Mouse (Mus musculus): Measurements from ENCODE around the gene Sec14l2.

The Sec14l2 gene

DNA sequence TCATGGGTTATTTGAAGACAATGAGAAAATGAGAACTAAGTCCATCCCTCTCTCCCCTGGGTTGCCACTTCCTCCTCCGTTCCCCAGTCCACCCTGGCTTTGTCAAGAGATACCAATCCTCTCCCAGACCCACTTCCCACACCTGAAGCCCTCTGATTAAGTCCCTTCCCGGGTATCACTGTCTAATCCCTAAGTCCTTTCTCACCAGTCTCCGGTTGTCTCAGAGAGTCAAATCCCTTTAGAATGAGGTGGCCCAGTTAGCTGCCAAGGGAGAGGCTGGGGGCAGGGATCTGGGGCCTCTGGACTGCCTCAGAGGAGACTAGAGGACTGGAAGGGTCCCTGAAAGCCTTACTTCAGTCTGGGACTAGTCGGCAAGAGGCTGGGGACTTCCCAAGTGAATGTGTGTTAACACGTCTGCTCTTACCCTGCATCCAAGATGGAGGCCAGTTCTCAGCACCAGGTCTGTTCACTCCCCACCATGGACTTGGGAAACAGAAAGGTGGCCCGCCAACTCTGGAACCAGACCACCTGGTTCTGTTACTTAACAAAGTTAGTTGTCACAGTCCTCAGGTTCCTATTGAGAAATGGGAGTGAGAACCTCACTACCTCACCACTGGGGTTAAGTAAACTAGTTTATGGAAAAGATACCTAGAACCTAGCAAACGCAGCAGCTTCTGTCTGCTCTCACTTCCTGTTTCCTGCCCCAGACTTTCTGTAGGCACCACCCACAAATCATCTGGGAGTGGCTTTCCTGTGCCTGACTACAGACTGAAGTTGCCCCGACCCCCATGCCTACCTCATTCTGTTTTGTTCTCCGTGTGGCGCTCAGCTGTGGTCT, at the start of gene Sec14l2:
Gene Sec14l2, minus strand, starts transcription at position 674 of the 838 bp plus-strand sequence.
- peak; percentile 27 to 32 for DNase-seq (ENCODE audit: low read depth in 2 of 2, low spot score in 2 of 2)

DNA sequence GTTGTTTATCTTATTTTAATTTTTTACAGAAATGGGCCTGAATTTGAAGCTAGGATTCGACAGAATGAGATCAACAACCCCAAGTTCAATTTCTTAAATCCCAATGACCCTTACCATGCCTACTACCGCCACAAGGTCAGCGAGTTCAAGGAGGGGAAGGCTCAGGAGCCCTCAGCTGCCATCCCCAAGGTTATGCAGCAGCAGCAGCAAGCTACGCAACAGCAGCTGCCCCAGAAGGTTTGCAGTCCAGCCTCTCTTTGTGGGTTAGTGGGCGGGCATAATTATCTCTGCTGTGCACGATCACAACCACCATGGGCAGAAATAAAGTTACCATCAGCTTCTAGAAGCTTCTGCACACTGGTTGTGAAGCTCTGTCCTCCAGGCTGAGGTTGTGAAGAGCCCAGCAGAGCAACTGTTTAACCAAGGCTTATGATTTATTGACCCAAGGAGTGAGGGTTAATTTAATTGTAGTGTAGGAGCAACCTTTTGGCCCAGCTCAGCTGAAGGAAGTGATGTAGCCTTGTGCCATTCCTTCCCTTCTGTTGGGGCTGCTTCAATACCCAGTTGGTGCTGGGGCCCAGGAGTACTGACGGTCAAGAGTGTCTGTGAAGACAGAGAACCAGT, 43.4 kb upstream of the Sec14l2 start:
- no peak for DNase-seq (ENCODE audit: low read depth in 2 of 2, low spot score in 2 of 2)

DNA sequence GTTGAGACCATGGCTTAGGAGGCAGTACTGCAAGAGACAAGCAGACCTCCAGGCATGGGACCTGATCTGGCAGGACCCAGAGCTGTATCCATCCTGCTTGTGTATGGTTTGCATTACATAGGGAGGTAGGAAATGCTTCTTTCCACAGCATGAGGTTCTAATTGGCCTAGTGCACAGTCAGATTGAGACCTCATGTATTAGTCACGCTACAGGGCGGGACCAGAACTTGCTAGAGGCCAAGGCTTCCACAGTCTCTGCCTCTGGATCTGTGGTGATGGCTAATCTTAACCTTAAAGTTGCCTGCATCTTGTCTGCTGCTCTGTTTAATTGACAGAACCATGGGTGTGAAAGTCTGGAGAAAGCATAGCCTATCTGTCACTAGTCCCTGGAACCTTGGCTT, 41.5 kb upstream of the Sec14l2 start:
- DNase-seq (ENCODE audit: low read depth in 2 of 2, low spot score in 2 of 2): no peak

DNA sequence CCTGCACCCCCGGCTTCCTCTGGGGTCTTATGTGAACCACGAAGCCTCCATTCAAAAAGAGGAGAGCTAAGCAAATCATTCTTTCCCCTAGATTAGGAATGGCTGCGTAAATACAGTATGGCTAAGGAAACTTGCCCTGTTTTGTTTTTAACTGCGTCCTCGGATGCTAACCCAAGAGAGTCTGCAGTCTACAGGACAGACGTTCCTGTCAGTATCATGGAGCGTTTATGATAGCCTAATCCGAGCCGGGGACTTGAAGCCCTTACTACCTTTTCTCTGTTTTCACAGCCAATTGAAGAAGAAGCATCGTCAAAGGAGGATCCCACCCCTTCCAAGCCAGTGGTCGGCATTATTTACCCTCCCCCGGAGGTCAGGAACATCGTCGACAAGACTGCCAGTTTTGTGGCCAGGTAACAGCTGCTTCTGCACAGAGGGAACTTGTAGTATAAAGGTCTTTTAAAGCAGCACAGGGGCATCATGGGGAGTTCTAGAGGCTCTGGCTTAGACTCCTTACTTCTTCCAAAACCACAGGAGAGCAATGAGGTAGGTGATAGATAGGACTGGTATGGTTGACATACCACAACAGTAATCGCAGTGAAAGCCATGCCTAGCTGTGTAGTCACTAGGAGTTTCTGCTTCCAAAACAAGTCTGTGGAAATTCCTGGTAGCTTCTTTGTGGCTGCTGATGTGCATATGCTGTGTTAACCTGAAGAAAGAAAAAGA, 37.7 kb upstream of the Sec14l2 start:
- DNase-seq (ENCODE audit: low read depth in 2 of 2, low spot score in 2 of 2): no peak

DNA sequence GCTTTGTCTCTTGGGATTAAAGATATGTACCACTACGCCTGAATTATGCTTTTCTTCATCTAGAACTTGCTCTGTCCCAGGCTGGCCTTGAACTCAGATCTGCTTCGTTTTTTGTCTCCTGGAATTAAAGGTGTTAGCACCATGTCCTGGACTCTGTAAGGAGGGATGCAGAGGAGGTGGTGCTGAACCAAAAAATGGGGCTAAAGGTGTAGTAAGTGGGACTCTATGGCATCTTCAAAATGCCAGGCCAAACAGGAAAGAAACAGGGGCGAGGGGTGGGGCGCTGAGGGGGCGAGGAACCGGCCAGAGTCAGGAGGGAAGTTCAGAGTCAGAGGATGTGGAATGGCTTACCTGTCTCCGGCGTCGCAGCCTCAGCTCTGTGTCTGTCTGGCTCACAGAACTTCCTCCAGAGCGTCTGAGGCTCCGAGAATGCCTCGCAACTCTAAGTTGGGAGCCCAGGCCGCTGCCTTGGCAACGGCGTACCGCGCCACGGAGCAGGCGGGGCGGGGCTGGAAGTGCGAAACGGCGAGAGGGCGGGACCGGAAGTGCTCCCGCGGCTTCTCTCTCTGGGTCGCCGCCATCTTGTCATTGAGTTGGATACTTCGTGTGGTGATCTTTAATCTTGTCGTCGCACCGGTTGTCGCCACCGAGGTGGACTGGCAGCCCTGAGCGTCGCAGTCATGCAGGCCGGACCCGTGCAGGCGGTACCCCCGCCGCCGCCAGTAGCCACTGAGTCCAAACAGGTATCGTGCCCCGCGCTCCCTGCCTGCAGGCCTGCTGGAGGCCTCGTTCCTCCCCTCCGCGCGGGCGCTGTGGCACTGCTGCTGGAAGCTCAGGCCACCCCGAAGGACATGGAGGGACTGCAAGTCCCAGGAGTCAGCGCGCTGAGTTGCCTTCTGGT, 36.8 kb upstream of the Sec14l2 start, which contains the start of the genes Ccdc157 and Sf3a1:
Gene Ccdc157, minus strand, starts transcription at position 486 of the 901 bp plus-strand sequence.
Gene Sf3a1, plus strand, starts transcription at position 543 of the 901 bp plus-strand sequence.
- DNase-seq (ENCODE audit: low read depth in 2 of 2, low spot score in 2 of 2): peak; percentile 90 to 93

DNA sequence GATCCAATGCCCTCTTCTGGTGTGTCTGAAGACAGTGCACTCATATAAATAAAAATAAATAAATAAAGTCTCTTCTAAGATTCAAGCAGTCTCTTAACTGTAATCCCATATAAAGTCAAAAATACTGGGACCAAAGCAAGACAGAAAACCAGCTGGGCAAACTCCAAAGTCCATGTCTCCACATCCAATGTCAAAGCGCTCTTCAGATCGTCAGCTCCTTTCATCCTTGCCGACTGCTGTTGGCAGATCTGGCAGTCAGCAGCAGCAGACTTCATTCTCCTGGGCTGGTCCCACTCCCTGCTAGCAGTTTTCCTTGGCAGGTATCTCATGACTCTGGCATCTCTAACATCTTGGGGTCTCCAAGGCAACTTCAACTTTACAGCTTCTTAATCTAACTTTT, 35.5 kb upstream of the Sec14l2 start:
- no peak for DNase-seq (ENCODE audit: low read depth in 2 of 2, low spot score in 2 of 2)

DNA sequence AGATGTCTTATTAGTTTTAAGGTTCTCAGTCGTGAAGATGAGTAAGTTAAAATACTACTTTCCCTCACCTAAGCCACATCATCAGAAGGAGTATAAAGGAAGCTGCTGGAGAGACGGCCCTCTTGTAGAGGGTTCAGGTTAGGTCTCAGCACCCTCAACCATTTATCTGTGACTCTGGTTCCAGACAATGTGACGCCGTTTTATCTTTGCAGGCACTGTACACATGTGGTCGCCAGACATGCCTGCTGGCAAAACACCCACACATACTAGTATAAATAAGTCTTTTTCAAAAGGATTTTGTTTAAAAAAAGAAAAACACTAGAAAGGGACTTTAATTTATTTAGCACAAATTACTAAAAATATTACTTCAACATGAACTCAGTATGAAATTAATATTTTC, 32.4 kb upstream of the Sec14l2 start:
- DNase-seq (ENCODE audit: low read depth in 2 of 2, low spot score in 2 of 2): no peak

DNA sequence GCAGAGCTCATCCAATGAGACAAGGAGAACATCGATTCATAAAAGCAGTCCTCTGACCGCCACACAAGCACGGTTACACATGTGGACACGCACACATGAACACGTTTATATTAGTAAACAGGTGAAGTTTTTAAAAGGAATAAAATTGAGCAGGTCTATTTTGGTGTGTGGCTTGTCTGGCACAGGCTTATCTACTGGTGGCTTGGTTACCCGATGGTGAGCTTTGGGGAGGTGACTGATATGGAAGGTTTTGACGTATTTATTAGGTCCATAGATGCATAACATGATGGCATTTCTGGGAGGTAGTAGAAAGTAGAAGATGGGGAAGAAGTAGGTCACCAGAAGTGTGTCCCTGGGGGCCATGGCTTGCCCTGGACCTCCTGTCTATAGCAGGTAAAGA, 30.5 kb upstream of the Sec14l2 start:
- no peak for DNase-seq (ENCODE audit: low read depth in 2 of 2, low spot score in 2 of 2)

DNA sequence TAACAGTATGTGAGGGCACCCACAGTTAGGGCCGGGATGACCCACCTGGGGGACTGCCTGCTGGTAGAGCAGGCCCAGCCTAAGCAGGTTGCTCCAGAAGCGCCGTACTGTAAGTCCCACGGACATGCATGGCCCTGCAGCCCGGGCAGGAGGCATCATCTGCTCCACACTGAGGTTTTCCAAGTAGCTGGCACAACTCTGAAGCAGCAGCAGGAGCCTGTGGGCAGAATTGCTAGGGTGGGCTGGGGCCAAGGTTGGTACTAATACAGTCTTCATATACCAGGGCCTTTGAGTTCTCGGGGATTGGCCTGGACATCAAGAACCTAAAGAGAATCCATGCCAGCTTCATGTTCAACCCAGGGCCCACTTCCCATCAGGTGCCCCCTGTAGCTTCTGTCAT, 26.7 kb upstream of the Sec14l2 start:
- no peak for DNase-seq (ENCODE audit: low read depth in 2 of 2, low spot score in 2 of 2)

DNA sequence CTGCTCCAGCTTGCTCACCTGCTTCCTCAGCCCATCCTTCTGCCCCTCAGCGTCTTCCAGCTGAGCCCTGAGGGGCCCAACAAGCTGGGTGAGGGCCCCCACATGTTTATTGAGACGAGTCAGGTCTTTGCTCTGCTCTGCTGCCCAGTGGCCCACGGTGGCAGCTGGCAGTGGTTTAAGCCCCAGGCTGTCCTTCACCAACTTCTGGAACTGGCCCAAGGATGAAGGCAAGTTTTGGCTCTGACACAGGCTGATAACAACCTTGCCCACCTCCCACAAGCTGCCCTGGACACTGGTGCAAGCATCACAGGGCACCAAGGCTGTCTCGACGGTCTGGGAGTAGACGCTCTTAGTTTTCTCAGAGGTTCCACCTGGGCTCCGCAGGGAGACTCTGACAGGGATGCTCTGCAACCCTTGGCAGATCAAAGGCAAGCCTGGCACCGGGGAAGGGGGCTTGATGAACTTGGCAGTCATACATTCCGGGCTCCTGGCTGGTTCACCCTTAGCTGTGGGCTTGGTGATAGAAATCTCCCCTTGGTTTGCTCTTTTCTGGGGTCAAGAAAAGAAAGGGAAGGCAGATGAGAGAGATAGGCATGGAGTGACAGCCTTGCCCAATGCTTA, 25.4 kb upstream of the Sec14l2 start:
- DNase-seq (ENCODE audit: low read depth in 2 of 2, low spot score in 2 of 2): no peak

DNA sequence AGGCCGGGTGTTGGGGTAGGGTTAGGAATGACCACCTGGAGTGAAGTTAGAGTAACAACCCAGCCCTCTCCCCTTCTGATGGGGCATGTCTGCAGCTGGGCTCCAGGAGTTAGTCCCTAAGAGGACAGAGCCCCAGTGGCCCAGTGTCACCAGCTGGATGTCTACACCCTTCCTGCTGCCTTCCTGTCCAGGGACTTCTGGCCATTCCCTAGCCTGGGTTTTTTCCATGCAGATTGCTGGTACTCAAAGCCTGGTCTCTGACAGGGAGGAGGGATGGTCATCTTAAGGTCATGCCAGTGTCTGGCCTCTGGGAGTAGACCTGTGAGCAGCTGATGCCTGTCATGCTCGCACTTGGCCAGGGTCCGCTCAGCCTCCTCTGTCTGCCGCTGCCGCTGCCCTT, 24.9 kb upstream of the Sec14l2 start:
- DNase-seq (ENCODE audit: low read depth in 2 of 2, low spot score in 2 of 2): no peak

DNA sequence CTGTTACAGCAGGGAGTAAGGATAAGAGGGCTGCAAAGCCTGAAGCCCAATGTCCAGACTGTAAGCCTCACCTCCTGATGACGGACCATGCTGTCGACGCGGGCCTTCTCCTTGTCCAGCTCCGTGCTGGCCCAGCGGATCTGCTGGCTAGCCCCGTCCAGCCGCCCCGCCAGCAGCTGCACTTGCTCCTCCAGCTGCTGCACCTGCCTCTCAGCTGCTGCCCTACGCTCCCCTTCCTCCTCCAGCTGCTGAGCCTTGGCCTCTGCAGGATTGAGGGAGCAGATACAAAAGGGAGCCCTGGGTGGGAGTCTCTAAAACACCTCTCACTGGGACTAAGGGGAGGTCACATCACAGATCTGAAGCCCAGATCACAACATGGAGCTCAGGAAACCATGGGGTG, 23.9 kb upstream of the Sec14l2 start:
- DNase-seq (ENCODE audit: low read depth in 2 of 2, low spot score in 2 of 2): no peak

DNA sequence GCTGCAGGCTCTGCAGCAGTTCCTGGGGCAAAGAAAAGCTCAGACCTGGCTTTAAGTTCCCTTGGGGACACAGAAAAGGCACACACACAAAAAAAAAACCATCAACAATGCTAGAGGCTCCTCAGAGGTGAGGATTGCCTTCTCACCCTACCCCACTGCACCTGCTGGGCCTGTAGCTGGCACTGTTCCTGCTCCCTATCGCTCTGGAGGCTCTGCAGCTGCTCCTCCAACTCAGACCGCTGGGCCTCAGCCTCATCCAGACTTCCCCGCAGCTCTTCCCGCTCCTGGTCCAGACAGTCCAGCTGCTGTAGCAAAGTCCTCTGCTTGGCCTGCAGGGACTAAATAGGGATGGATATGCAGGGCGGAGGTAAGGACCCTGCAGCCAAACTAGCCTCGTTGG, 23.2 kb upstream of the Sec14l2 start:
- no peak for DNase-seq (ENCODE audit: low read depth in 2 of 2, low spot score in 2 of 2)

DNA sequence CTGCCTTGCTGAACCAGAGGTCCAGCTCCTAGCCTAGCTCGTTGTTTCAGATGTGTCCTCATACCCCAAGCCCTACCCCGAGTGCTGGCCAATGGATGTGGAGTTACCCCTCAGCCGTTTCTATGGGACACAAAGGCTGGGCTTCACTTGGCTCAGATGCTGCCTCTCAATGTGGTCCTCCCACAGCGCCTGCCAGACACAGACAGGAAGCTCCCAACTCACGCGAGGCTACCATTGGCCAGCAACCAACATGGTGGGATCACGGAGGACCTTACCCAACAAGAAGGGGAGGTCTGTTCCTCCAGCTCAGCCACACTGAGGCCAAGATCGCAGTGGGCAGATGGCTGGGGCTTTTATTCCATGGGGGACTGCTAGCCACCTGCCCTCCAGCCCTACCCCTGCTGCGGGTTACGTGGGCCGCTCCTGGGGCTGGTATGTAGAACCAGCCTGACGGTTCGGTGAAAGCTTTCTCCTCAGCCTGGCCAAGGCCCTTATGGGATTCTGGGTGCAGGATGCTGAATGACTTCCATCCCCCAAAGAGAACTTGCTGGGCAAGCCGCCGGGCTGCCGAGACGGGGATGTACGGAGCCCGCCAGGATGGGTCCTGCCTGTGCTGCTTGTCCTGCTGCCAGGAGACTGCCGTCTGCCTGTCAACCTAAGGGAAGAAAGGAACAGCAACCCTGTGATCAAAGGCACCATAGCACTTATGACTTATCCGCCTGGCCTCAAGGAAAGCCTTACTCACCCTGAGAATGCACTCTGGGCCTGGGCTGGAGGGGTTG, 20.3 kb upstream of the Sec14l2 start:
- no peak for DNase-seq (ENCODE audit: low read depth in 2 of 2, low spot score in 2 of 2)

DNA sequence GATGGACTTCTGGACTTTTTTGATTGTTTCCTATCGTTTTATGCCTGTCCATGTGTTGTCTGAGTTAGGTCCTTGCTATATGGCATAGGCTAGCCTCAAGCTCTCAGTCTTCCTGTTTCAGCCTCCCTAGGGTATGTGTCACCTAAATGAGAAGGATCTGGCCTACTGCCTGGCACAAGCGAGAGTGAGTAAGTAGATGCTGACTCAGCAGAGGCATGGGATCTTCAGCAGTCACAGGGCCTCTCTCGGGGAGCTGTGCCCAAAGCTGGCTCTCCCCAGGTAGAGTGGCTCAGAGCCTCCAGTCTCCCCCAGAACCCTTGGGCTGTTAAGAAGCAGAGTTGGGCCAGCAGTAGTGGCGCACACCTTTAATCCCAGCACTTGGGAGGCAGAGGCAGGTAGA, 19.1 kb upstream of the Sec14l2 start:
- DNase-seq (ENCODE audit: low read depth in 2 of 2, low spot score in 2 of 2): no peak

DNA sequence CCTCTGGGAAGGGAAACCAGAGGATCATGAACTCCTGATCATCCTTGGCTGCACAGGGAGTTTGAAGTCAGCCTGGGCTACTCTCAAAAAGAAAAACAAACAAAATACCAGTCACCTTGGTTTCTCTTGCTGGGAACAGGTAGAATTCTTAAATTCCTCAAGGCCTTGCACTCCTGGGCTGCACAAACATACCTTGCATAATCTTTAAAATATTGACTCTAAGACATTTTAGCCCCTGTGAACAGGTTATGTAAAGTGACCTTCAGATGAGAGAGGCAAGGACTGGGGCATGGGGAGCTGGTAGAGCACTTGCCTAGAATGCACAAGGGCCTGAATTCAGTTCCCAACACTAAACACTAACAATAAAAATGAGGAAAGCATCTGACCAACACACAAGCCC, 18.3 kb upstream of the Sec14l2 start:
- DNase-seq (ENCODE audit: low read depth in 2 of 2, low spot score in 2 of 2): no peak

DNA sequence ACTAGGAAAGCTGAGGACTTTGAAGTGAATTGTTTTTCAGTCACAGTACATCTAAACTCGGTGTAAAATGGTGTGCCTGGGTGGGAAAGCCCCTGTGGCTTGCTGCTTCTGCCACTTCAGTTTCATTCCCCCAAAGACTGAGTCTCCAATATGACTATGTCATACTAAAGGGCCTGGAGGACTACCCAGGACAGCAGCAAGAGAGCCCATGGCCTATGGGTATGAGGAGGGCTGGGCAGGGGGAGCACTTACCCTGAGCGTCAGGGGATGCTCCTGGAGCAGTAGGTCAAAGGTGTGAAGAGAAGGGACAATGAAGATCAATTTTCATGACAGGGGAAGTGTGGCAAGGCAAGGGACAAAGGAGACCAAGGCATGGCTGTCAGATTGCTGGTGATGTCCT, 15.7 kb upstream of the Sec14l2 start:
- DNase-seq (ENCODE audit: low read depth in 2 of 2, low spot score in 2 of 2): no peak

DNA sequence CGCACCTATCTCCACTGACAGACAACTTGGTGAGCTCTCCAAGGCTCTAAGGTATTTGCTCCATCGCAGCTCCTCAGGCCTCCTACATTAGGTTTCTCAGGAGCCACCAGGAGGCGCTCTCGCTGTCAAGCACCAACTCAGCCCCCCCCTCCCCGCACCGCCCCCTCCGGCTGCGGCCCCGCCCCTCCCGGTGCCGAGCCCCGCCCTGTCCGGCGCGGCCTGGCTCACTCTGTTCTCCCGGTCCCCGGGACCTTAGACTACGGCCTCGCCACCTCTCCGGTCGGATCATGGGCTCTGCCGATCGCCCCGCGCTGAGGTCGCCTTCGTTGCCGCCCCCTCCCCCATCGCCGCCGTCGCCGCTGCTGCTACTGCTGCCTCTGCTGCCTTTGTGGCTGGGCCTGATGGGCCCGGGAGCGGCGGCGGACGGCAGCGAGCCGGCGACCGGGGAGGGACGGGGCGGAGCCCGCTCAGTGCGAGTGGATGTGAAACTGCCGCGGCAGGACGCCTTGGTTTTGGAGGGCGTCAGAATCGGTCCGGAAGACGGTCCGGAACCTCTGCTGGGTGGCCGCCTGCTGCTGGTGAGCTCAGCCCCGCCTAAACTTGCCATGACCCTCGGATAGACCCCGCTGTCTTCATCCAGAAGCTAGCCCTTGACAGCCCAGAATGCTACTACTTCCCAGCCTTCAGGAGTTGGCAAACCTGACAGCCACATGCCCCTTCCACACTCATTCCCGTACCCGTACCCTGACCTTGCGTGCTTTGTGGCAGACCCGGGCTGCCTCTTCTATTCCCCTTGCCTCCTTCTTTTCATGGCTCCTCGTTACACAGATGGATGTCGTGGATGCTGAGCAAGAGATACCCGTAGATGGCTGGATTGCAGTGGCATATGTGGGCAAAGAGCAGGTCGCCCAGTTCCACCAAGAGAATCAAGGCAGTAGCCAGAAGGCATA, 12.0 kb upstream of the Sec14l2 start, which contains the start of gene Rnf215:
Gene Rnf215, plus strand, starts transcription at position 217 of the 950 bp plus-strand sequence.
- peak; percentile 70 to 79 for DNase-seq (ENCODE audit: low read depth in 2 of 2, low spot score in 2 of 2)
